Mouse (Mus musculus) forebrain, embryonic 16.5 days (tissue): ENCODE measurements around the gene 4921501E09Rik. TPM values are rescaled to one million over a fixed set of nuclear protein-coding genes. Genes with fewer than 3 reads are reported as not detected.
A peak's percentile ranks its signal among the peaks of the same experiment; 100 is the strongest.

Experiments used
- ATAC-seq: fragments of 200-750 bp; cut with Nextera tagmentation; 2 replicates; pipeline ENCODE4 v1.8.0; 2017; ENCODE audit warnings: mild to moderate bottlenecking, moderate library complexity
- H3K27ac ChIP-seq: fragments of 300-500 bp; sonication (generic); 2 replicates; pipeline ENCODE4 v1.5.1; 2014; ENCODE audit warnings: low read length, control low read depth
- H3K27me3 ChIP-seq: fragments of 300-500 bp; sonication (generic); replicated peaks from 2 replicates; pipeline ENCODE4 v1.6.1; 2014; ENCODE audit warnings: low read length; ENCODE audit not compliant: control insufficient read depth, insufficient read depth
- H3K36me3 ChIP-seq: fragments of 300-500 bp; sonication (generic); 2 replicates; pipeline ENCODE4 v1.6.1; 2014; ENCODE audit not compliant: control insufficient read depth, insufficient read depth
- H3K4me1 ChIP-seq: fragments of 300-500 bp; sonication (generic); replicated peaks from 2 replicates; pipeline ENCODE4 v1.6.1; 2014; ENCODE audit warnings: low read length; ENCODE audit not compliant: control insufficient read depth, insufficient read depth
- H3K4me2 ChIP-seq: fragments of 300-500 bp; sonication (generic); 2 replicates; pipeline ENCODE4 v1.6.1; 2014; ENCODE audit warnings: mild to moderate bottlenecking, low read length, control low read depth
- H3K4me3 ChIP-seq: fragments of 300-500 bp; sonication (generic); replicated peaks from 2 replicates; pipeline ENCODE4 v1.5.1; 2014; ENCODE audit warnings: mild to moderate bottlenecking, low read length, control low read depth
- H3K9ac ChIP-seq: fragments of 300-500 bp; sonication (generic); replicated peaks from 2 replicates; pipeline ENCODE4 v1.6.1; 2014; ENCODE audit warnings: low read depth, low read length, control low read depth
- H3K9me3 ChIP-seq: fragments of 300-500 bp; sonication (generic); 2 replicates; pipeline ENCODE4 v1.6.1; 2016; ENCODE audit warnings: low read length; ENCODE audit not compliant: control insufficient read depth
- WGBS: fragments of 180-500 bp; shearing (Covaris S2); extraction: QIAGEN DNeasy Blood & Tissue Kit; methylation state at CpG from one replicate; pipeline ENCODE4 v1.1.7; 2014; 5-methylcytosine and 5-hydroxymethylcytosine counted together
- polyA plus RNA-seq: library from polyadenylated mRNA; unstranded; fragments of >200 nt; fragmentation: Nextera tagmentation; extraction: Ambion mirVana; gene quantifications from 2 replicates; pipeline ENCODE4 v1.2.1, GENCODE M21; 2015

Gene 4921501E09Rik
- not detected in 2 replicates for polyA plus RNA-seq

DNA sequence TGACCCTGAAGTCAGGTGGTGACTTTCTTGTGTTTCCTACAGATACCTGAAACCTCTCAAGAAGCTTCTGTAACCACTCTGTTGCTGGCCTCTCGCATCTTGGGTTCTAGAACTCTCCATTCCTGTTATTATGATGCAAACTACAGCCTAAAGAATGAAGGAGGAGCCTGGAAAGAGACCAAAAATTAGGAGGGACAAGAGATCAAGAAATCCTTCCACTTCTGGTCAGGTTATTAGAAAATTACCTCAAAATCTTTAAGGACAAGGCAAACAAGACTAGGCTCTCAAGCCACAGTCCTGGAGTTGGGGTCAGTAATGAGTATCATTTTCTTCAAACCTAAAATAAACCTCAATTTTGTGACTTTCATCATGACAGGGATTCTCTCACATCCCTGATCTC is at the start of gene 4921501E09Rik:
TSS of gene 4921501E09Rik (minus strand) at position 101 of the 400 bp plus-strand sequence.
- Histone ChIP-seq H3K4me3 (no peak within 1 kb of the TSS), H3K27ac (no peak within 1 kb of the TSS), H3K4me2 (no peak within 1 kb of the TSS), H3K9ac (no peak within 1 kb of the TSS), H3K27me3 (no peaks in the 10 kb centered on the region), H3K36me3 (no peaks in the 10 kb centered on the region), H3K9me3 (no peaks in the 10 kb centered on the region), H3K4me1 (no peaks in the 10 kb centered on the region)
- 56% methylated on average over 1 of the region's 1 CpGs for WGBS
- no peak for ATAC-seq

DNA sequence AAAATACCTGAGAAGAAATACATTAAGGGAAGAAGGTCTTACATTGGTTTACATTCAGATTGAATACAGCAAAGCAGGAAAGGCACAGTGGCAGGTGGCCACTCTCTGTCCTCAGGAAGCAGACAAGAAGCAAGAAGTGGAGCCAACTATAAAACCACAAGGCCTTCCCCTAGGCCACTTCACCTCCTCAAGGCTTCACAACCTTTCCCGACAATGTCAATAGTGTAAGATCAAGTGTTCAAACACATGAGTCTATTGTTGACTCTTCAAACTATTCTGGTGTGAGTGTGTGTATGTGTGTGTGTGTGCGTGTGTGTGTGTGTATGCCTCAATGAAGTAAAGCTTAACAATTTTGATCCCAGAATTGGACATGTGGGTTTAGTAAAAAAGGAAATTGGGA is 29.5 kb upstream of the 4921501E09Rik start:
- Histone ChIP-seq H3K27ac (no peak overlapping the region), H3K4me2 (no peak overlapping the region), H3K9me3 (no peaks in the 10 kb centered on the region), H3K4me1 (peaks cover 9% of the 10 kb centered on the region), H3K4me3 (no peak overlapping the region), H3K36me3 (no peaks in the 10 kb centered on the region), H3K9ac (no peak overlapping the region), H3K27me3 (no peaks in the 10 kb centered on the region)
- ATAC-seq: no peak
- 89% methylated on average over 2 of the region's 2 CpGs for WGBS

DNA sequence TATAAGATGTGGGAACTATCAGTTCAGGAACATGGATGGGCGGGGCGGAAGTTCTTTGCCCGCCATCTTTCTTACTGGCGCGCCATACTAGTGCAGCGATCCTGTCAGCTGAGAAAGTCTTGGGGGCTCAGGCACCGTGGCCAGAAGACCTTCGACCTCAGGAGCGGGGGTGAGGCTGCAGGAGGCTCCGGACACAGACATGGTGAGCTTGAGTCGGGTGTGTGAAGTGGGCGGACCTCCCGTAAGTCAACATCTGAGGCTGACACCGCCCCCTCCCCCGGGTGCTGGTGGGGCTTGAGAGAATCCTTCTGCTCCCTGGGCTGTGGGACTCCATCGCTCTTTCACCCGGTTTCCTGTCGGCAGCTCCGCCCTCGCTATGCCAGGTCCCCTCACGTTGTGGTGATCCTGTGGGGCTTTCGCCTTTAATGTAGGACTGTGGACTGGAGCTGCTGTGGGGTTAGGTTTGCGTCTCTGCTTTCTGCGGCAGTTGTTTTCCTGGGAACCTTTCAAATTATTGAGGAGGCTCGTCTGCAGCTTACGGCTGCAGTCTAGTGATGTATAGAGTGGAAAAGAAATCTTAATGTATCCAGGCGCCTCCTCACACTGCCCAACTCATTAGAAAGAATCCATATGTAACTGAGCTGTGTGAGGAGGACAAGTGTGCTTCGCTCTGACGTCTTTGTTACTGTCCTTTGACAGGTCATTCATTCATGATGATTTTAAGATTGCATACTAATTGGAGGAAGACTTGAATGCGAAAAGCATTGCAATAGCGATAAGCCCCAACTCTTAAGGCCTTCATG is 24.7 kb upstream of the 4921501E09Rik start:
- Histone ChIP-seq H3K9me3 (no peaks in the 10 kb centered on the region), H3K27ac (peak overlapping the region; percentile 89), H3K4me1 (peaks cover 21% of the 10 kb centered on the region), H3K36me3 (no peaks in the 10 kb centered on the region), H3K27me3 (no peaks in the 10 kb centered on the region), H3K4me2 (peak overlapping the region; percentile 80), H3K9ac (peak overlapping the region; percentile 78), H3K4me3 (peak overlapping the region; percentile 70)
- ATAC-seq: peak; percentile 74
- WGBS: 1% methylated on average over 31 of the region's 31 CpGs

DNA sequence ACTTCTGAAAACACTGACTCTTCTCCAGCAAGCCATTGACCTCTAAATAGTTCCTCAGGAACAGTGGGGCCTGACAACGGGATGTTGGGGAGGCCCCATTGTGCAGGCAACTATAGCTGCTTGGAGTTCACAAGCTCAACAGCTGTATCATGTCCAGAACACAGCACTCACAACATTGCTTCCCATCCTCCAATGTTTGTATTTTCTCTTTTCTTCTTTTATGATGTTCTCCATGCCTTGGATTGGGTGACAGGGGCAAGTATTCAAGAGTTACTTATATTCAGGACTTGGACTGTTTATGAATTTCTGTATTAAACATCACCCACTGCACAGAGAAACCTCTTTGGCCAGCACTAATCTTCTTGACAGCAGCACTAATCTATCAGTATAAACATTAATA is 23.8 kb upstream of the 4921501E09Rik start:
- Histone ChIP-seq H3K4me2 (no peak overlapping the region), H3K27ac (no peak overlapping the region), H3K4me3 (no peak overlapping the region)

DNA sequence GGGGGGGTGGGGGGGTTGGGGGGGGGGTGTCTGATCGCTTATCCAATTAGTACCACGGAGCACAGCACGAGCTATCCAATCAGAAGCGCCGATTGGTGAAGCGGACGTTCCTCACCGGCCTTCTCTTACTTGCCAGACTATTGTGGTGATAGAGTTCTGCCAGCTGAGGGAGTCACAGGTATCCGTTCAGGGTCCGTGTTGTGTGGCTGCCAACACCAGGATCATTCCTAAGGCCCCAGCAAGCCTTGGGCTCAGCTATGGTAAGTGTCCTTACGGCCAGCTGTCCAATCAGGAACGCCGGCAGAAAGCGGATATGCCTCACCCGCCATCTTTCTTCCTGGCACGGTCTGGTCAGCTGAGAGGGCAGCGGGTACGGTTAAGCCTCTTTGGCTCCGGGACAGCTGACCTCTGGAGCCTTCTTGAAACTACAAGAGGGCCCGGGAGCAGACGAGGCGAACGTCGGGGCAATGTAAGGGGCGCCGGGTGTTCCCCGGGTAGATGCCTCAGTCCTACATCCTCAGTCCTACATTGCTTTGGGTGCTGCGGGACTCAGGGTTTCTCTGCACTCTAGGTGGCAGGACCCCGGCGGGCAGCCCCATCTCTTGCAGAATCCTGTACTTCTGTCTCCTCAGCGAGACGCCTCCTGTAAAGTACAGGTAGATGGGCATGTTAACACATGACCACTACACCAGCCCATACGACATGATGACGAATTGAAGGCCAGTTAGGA is 21.5 kb upstream of the 4921501E09Rik start, which contains the start of gene Zfp563:
TSS of gene Zfp563 (plus strand) at position 91 of the 730 bp plus-strand sequence.
- peak; percentile 85 for ATAC-seq
- H3K9me3 ChIP-seq: no peaks in the 10 kb centered on the region

More for the DNA sequence above, 23.8 kb upstream of the 4921501E09Rik start:
- no peak for ATAC-seq
- WGBS: 100% methylated on average over 1 of the region's 1 CpGs
- Histone ChIP-seq H3K9ac (no peak overlapping the region), H3K36me3 (no peaks in the 10 kb centered on the region), H3K4me1 (peaks cover 21% of the 10 kb centered on the region), H3K27me3 (no peaks in the 10 kb centered on the region), H3K9me3 (no peaks in the 10 kb centered on the region)

DNA sequence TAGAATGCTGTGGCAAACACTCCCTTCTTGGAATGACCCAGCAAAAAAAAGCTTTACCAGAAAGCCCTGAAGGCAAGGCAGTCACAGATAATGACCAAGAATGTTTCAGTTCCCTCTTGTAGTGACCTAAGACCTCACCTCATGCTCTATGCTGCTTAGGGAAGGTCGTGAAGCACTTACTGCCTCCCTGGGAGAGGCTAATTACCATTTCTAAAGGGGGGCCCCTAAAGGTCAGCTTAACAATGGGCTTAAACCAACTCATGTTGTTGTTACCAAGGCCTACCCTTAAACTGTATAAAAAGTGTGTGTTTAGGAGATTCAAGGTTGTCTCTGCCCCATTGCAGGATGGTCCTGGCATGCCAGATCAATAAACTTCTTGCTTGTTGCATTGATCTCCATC is 4.9 kb downstream of the 4921501E09Rik start:
- ATAC-seq: no peak
- no peak overlapping the region for H3K4me2 ChIP-seq
- H3K27ac ChIP-seq: no peak overlapping the region
- 0% methylated on average over 1 of the region's 1 CpGs for WGBS
- H3K4me1 ChIP-seq: no peaks in the 10 kb centered on the region
- no peaks in the 10 kb centered on the region for H3K36me3 ChIP-seq
- H3K27me3 ChIP-seq: no peaks in the 10 kb centered on the region
- H3K9ac ChIP-seq: no peak overlapping the region
- H3K4me3 ChIP-seq: no peak overlapping the region
- H3K9me3 ChIP-seq: no peaks in the 10 kb centered on the region

More for the DNA sequence above, 21.5 kb upstream of the 4921501E09Rik start, which contains the start of gene Zfp563:
- Histone ChIP-seq H3K27me3 (no peaks in the 10 kb centered on the region), H3K4me2 (peak within 1 kb of the TSS; percentile 84), H3K36me3 (no peaks in the 10 kb centered on the region), H3K9ac (peak within 1 kb of the TSS; percentile 93), H3K4me3 (peak within 1 kb of the TSS; percentile 86), H3K27ac (peak within 1 kb of the TSS; percentile 85), H3K4me1 (peaks cover 21% of the 10 kb centered on the region)
- 2% methylated on average over 34 of the region's 34 CpGs for WGBS

DNA sequence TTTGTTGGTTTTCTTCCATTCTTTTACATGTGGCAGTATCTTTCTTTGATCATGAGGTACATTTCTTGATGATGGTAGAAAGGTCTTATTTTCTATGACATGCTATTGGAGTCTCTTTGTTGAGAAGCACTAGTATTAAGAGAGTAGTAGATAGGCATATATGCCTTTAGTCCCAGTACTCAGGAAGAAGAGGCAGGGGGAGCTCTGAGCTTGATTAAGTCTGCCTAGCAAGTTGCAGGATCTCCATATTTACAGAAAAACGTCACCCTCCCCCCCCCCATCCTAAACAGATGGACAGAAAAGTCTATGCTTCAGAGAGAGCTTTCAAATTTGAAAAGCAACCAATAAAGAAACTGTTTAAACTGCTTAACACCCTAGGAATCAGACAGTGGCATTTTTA is 9.1 kb downstream of the 4921501E09Rik start:
- Histone ChIP-seq H3K4me3 (no peak overlapping the region), H3K4me1 (no peaks in the 10 kb centered on the region), H3K4me2 (no peak overlapping the region), H3K9me3 (no peaks in the 10 kb centered on the region), H3K27me3 (no peaks in the 10 kb centered on the region), H3K9ac (no peak overlapping the region), H3K36me3 (no peaks in the 10 kb centered on the region), H3K27ac (no peak overlapping the region)
- 6% methylated on average over 1 of the region's 1 CpGs for WGBS
- ATAC-seq: no peak

DNA sequence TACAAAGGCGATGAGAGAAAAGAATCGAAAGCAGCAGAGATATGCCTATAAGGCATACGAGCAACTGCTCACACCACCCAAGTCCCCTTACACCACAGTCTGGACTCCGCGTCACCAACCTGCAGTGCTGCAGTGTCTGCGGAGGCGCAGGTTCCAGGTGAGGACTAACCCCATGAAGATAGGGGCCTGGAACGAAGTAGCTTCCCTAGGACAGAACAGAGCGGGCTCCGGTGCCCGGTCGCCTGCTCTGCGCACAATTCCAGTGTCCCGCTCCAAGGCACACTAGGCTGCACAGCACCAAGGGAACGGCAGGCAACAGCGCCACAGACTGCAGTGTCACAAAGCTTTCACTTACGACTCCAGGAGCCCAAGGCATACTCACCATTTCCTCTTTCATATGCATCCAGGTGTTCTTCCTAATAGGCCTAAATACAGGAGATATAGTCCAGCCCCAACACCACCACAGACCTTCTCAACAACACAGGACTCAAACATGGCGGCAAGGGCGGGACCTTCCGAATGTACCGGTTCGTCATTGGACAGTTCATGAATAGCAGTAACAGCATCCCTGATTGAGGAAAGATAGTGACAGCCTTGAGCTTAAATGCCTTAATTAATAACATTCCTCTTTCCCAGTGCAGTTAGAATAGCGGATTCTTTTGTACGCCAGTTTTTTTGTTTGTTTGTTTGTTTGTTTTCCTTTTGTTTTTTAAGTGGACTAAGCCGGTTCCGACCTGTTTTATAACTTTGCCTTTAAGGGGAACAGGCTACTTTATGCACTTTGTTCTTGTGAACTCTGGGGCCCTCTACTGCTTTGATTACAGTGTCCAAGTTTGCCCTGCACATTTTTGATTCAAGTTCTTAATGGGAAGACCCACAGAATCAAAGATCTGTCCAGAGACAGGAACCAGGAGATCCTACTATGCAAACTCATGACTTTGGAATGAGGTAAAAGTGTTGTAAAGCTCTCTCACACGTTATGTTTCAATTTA is 34.7 kb downstream of the 4921501E09Rik start, which contains the start of gene Zfp763:
TSS of gene Zfp763 (minus strand) at position 503 of the 992 bp plus-strand sequence.
- no peaks in the 10 kb centered on the region for H3K9me3 ChIP-seq
- no peaks in the 10 kb centered on the region for H3K27me3 ChIP-seq
- 2% methylated on average over 27 of the region's 27 CpGs for WGBS
- H3K36me3 ChIP-seq: no peaks in the 10 kb centered on the region
- peak within 1 kb of the TSS; percentile 89 for H3K27ac ChIP-seq
- H3K4me2 ChIP-seq: peak within 1 kb of the TSS; percentile 59
- H3K4me1 ChIP-seq: peaks cover 11% of the 10 kb centered on the region; the same call in 1 of the 2 replicates
- H3K9ac ChIP-seq: peak within 1 kb of the TSS; percentile 80
- H3K4me3 ChIP-seq: peak within 1 kb of the TSS; percentile 78
- peak; percentile 99 for ATAC-seq
